Mouse (Mus musculus) E14TG2a.4 (cell line): Measurements from ENCODE around the gene Mettl7a3.

Experiments used
- H3K27me3 ChIP-seq: 2 replicates; pipeline ENCODE4 v1.6.1; 2014; ENCODE audit warnings: low read length, control low read depth; ENCODE audit not compliant: insufficient read depth
- H3K36me3 ChIP-seq: 2 replicates; pipeline ENCODE4 v1.6.1; 2014; ENCODE audit warnings: low read length, control low read depth; ENCODE audit not compliant: insufficient read depth
- H3K4me1 ChIP-seq: replicated peaks from 2 replicates; pipeline ENCODE4 v1.6.1; 2014; ENCODE audit warnings: low read depth, low read length, control low read depth
- H3K4me3 ChIP-seq: replicated peaks from 2 replicates; pipeline ENCODE4 v1.5.1; 2014; ENCODE audit warnings: mild to moderate bottlenecking, low read length
- H3K9me3 ChIP-seq: 2 replicates; pipeline ENCODE4 v1.6.1; 2014; ENCODE audit warnings: low read length, control low read depth
- CTCF ChIP-seq: conservative IDR thresholded peaks from 2 replicates; pipeline ENCODE4 v1.5.1; 2014; ENCODE audit warnings: low read length
- NANOG ChIP-seq: IDR thresholded peaks from 2 replicates; pipeline ENCODE4 v1.6.1; 2014; ENCODE audit warnings: borderline replicate concordance, low read length, mixed read lengths
- POU5F1 ChIP-seq: IDR thresholded peaks from 2 replicates; pipeline ENCODE4 v1.6.1; 2014; ENCODE audit warnings: low read length, borderline replicate concordance

Mettl7a3 gene

GRCm38 (mm10) chr15:100388886-100389285 lies 54.2 kb downstream of the Mettl7a3 start:
- H3K4me3 ChIP-seq, result no peak overlapping the region
- H3K36me3 ChIP-seq, result peaks cover 10% of the 10 kb centered on the region
- peaks cover 24% of the 10 kb centered on the region for H3K4me1 ChIP-seq
- no peaks in the 10 kb centered on the region for H3K27me3 ChIP-seq
- H3K9me3 ChIP-seq, result no peaks in the 10 kb centered on the region
- no peak for TF ChIP-seq CTCF
- no peak for TF ChIP-seq POU5F1
- no peak for TF ChIP-seq NANOG
